Mouse (Mus musculus): ENCODE results near the gene Tinag. TPM values are rescaled to one million over a fixed set of nuclear protein-coding genes. Genes with fewer than 3 reads are reported as not detected.

Gene Tinag
- polyA plus RNA-seq (2021; fragmentation: Nextera tagmentation): not detected in 2 replicates
- long read RNA-seq, experiment 1: 0 reads
- long read RNA-seq, experiment 2: 0 reads

GRCm38 (mm10) chr9:77045585-77045984 lies at the start of gene Tinag:
Tinag (minus strand) TSS chr9:77045794.

All from layer of hippocampus, adult 6 months (tissue).